Mouse (Mus musculus): ENCODE data around the gene Cep170. TPM values are rescaled to one million over a fixed set of nuclear protein-coding genes. Genes with fewer than 3 reads are reported as not detected.

Gene Cep170
- total RNA-seq, 2 experiments from 2014 or later: 24.8 to 26.2 TPM

GRCm38 (mm10) chr1:176826186-176826585, 12.3 kb upstream of the Cep170 start:
- intact Hi-C loops (cut with DNase I): no loop called here
- DNase-seq: no peak

DNA sequence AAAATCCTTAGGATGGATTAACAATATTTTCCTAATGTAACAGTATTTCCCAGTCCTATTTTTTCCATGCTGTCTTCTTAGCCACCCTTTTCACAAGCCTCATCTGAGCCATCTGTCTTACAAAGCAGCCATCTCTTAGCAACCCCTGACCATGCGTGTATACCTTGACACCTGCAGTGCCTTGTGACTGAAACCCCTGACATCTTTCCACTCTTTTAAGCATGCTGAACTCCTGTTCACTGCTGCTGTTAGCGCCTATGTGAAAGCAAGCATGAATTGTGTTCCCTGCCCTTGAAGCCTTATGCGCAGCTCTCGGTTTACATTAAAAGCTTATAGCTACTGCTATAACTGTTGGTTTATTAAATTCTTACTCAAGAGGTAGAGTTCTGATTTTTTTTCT, 11.2 kb upstream of the Cep170 start:
- no peak for DNase-seq
- intact Hi-C loops (cut with DNase I): no loop called here

DNA sequence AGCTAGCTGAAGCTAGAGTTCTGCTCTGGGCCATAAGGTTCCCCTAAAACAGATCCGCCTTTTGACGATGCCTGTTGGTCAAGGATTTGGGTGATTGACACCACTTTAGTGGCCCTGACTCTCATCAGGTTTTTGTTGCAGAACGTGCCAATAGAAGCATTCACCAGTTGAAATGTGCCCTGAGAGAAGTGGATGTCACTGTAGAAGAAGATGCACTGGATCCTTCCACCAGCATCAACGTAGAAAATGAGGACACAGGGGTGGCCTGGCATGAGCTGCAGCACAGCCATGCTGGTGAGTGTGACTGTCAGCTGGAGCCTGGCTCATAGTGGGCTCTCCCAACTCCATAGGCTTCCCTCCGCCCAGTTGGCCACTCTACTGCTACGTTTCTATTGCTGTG, 10.7 kb upstream of the Cep170 start:
- DNase-seq: no peak
- intact Hi-C loops (cut with DNase I): no loop called here

- intact Hi-C loops (cut with DNase I): no loop called here
- DNase-seq: no peak
Observed at GRCm38 (mm10) chr1:176823889-176824288, 10.0 kb upstream of the Cep170 start.

- DNase-seq: no peak
- intact Hi-C loops (cut with DNase I): no loop called here
Observed at GRCm38 (mm10) chr1:176822949-176823348, 9.1 kb upstream of the Cep170 start.

DNA sequence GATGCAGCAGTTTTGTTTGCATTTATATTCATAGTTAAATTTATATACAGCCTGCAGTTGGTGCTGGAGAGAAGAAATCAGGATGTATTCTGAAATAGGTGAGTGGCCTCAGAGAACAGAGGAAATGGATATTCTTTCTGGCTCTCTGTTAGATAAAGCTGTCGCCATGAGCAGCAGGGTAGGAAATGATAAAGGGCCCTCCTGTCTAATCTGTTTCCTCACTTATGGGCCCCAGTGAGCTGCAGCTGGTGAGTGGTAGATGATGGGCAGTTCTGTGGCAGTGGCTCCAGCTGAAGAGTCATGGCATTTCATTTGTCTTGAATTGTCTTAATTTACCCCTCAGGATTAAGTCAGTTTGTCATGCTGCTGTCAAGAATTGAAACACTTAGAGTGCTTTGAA, 8.1 kb upstream of the Cep170 start:
- DNase-seq: no peak
- intact Hi-C loops (cut with DNase I): no loop called here

GRCm38 (mm10) chr1:176818763-176819162, 4.9 kb upstream of the Cep170 start:
- intact Hi-C loops (cut with DNase I): loop anchor here (10.0 kb wide), 2 partner anchors 626 to 976 kb away; partner anchors contain the start of genes Adss and Zbtb18
- DNase-seq: peak; percentile 52 to 61

DNA sequence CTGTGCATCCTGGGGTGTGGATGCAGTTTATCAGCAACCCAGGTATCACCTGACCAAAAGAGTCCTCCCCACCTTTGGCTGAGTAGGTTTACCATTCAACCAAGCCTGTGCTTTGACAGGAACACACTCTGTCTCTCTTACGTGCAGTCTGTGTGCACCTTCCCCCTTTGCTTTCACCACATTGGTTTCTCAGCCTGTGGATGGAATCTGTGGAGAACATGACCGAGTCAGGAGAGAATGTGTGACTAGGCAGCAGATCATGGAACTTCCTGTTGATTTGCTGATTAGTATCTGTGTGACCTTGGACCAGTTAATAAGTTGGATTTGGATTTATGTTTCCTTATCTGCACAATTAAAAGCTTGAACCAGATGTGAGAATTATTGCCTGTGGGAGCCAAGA, 4.3 kb upstream of the Cep170 start:
- DNase-seq: no peak
- intact Hi-C loops (cut with DNase I): loop anchor here (10.0 kb wide), 2 partner anchors 627 to 977 kb away; partner anchors contain the start of genes Adss and Zbtb18

DNA sequence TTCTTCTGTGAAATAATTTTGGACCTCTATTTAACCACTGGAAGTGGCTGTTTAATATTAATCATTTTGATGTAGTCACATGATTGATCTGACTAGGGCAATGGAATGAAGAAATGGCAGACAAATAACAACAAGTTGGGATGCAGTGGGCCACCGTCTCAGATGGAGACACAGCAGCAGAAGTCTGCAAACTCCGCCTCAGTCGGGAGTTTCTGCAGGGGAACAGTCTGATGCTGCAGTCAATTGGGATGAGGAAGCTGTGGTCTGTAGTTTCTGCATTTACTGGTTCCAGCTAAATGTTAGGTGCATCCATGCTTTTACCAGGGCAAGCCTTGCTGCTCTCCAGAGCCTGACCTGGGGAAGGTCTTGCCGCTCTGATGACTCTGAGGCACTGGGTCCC, 2.9 kb upstream of the Cep170 start:
- DNase-seq: no peak
- intact Hi-C loops (cut with DNase I): loop anchor here (10.0 kb wide), 2 partner anchors 628 to 978 kb away; partner anchors contain the start of genes Adss and Zbtb18

GRCm38 (mm10) chr1:176814591-176815062, 760 bp upstream of the Cep170 start, which contains the start of gene Sdccag8:
Sdccag8 (plus strand) TSS chr1:176814660.
- peak; percentile 88 to 90 for DNase-seq

DNA sequence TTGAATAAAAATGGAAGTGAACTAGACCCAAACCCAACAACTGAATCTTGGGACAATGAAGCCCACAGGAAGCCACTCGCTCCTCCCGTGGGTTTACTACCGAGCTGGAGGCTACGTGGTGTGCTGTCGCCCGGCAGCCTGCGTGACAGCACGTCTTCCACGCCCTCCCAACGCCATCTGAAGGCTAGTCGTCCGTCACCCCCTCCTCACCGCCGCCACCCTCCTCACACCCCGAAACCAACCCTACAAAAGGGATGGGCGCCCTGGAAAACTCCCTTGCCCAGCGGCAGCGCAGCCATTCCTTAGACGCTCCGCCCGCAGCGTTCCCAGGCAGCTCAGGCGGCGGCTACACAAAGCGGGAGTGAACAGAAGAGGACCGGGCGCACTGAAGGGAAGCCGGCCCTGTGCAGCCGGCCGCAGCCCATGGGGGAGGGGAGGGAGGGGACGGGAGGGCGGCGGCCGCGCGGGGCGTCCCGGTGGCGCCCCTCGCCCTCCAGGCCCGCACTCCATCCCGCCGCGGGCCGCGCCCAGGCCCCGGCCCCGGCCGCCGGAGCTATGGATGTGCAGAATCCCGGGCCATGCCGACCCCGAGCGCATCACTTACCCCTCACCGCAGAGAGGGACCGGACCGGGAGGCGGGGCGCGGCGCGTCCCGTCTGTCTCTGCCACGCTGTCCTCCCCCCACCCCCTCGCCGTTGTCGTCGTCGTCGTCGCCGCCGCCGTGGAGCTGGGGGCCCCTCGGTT, 403 bp downstream of the Cep170 start:
- intact Hi-C loops (cut with DNase I): loop anchor here (10.0 kb wide), 2 partner anchors 631 to 981 kb away; partner anchors contain the start of genes Adss and Zbtb18
- peak; percentile 69 to 84 for DNase-seq

More at GRCm38 (mm10) chr1:176814591-176815062, 760 bp upstream of the Cep170 start, which contains the start of gene Sdccag8:
- intact Hi-C loops (cut with DNase I): loop anchor here (10.0 kb wide), 2 partner anchors 630 to 980 kb away; partner anchors contain the start of genes Adss and Zbtb18

- intact Hi-C loops (cut with DNase I): loop anchor here (10.0 kb wide), 2 partner anchors 632 to 982 kb away; partner anchors contain the start of genes Adss and Zbtb18
- DNase-seq: no peak
Observed at GRCm38 (mm10) chr1:176812491-176813291, 1.2 kb downstream of the Cep170 start.

DNA sequence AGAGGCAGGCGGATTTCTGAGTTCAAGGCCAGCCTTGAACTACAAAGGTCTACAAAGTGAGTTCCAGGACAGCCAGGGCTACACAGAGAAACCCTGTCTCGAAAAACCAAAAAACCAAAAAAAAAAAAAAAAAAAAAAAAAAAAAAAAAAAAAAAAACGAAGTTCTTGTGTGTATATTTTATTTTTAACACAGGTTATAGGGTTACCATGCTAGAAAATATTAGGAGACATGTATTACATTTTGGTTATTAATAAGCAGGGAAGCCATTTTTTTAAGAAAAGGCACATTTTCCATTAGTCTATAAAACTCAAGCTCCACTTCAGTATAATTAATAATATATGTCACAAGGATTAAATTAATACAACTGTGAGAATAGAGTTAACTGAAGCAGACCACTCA, 2.0 kb downstream of the Cep170 start:
- DNase-seq: no peak
- intact Hi-C loops (cut with DNase I): loop anchor here (10.0 kb wide), 2 partner anchors 633 to 983 kb away; partner anchors contain the start of genes Adss and Zbtb18

DNA sequence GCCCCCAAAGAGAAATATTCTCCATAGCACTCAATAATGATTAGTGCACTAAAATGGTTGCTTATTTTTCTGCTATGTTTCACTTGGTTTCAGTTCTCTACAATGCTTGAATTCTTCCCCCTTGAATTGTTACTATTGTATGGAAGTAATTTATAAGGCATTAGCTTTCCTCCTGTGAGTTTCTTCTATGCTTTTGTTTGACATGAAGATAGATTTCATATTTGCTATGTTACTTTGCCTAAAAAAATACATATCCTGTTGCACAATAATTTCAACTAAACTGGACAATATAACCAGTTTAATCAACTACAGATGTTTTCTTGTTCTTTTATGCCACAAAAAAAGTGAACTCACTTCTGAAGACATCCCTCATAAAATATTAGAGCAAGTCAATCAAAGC, 3.7 kb downstream of the Cep170 start:
- intact Hi-C loops (cut with DNase I): loop anchor here (10.0 kb wide), 2 partner anchors 635 to 985 kb away; partner anchors contain the start of genes Adss and Zbtb18
- DNase-seq: no peak

DNA sequence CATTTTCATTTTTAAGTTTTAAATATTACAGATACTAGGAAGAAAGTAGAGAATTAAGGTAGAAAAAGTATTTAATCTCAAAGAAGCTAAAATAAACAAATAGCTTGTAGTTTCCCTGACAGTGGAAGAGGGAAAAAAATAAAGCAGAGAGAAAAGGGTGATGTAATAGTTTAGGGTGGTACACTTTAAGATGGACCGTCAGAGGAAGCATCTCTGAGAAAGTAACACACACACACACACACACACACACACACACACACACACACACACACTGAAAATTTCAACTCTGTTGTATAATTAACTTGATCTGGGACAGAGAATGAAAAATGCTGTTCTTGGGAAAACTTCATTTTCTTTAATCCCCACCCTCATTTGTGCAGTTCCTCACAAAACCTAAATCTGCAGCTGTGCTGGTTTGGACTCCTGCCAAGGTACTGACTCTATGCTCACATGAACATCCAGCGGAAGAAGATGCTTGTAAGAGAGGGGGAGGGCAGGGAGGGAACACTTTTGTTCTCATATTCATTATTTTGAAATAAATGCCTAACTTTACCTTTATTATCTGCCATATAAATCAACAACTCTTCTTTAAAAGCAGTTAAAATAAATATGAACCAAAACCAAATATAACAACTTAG, 13.0 kb downstream of the Cep170 start:
- intact Hi-C loops (cut with DNase I): no loop called here
- DNase-seq: peak; percentile 54 to 62

- intact Hi-C loops (cut with DNase I): no loop called here
- DNase-seq: no peak
Observed at GRCm38 (mm10) chr1:176798673-176799072, 15.2 kb downstream of the Cep170 start.

DNA sequence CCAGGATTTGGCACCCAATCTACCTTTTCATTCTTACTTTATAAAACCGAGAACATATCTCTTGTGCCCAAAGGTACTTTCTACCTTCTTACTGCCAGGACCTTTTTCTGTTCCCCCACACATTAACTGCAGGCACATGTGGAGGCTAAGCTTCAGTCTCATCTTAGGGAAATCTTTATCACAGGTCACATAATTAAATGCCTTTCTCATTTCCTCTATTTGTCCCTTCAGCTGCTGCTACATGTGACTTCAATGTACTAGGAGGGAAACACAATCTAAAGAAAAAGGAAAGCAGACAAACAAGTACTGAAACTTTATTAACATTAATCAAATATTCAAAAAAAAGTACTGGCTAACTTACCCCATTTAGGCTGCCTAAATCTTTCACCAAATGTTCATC, 21.7 kb downstream of the Cep170 start:
- intact Hi-C loops (cut with DNase I): no loop called here
- no peak for DNase-seq

- DNase-seq: no peak
- intact Hi-C loops (cut with DNase I): no loop called here
Observed at GRCm38 (mm10) chr1:176789326-176789725, 24.5 kb downstream of the Cep170 start.

DNA sequence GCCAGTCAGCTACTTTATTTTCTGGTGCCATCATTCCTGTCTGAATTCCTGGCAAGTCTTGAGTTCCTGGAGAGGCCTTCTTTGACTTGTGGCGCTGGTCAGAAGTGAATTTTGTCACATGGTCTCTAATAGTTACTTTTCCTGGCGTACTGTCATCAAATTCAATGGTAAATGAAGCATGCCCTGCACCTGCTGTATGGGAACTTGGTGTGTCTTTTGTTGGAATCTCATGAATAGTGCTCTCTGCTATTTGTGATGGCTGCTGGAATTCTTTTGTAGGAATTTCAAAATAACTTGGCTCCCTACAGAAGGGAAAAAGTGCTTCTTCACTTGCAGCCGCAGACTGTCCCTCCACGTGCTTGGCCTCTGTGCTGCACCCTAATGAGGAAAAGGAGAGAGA, 39.3 kb downstream of the Cep170 start:
- intact Hi-C loops (cut with DNase I): no loop called here
- DNase-seq: no peak

- no peak for DNase-seq
- intact Hi-C loops (cut with DNase I): loop anchor here (5.0 kb wide), 1 partner anchor 100 kb away; no protein-coding TSS in a partner anchor
Observed at GRCm38 (mm10) chr1:176762295-176762694, 51.6 kb downstream of the Cep170 start.

Data from heart, postnatal 36 days (tissue).